Mouse (Mus musculus): Measurements from ENCODE around the gene Ttc28.

GRCm38 (mm10) chr5:111222820-111223219 is 343.2 kb downstream of the Ttc28 start:
- TF ChIP-seq EP300 (IDR thresholded peaks at IDR 0.05; ENCODE audit: low read length) (no peak), ZMIZ1 (IDR thresholded peaks at IDR 0.05; ENCODE audit: low read depth, low read length) (no peak)

All from CH12.LX (cell line).